Mouse (Mus musculus) testis, adult 10 weeks (tissue): ENCODE results near the gene Smc3. TPM values are rescaled to one million over a fixed set of nuclear protein-coding genes. Genes with fewer than 3 reads are reported as not detected.

ENCODE experiments used
- polyA plus RNA-seq: library from polyadenylated mRNA; stranded (reverse); fragments of 350-450 nt; fragmentation: Illumina TruSeq; extraction: RNeasy Lipid Tissue Mini Kit (QIAGEN cat#74804); gene quantifications from one replicate; pipeline ENCODE4 v1.2.3, GENCODE M21; 2014; ENCODE audit warnings: low read depth, low replicate concordance

Smc3 gene
- polyA plus RNA-seq: 110 TPM

DNA sequence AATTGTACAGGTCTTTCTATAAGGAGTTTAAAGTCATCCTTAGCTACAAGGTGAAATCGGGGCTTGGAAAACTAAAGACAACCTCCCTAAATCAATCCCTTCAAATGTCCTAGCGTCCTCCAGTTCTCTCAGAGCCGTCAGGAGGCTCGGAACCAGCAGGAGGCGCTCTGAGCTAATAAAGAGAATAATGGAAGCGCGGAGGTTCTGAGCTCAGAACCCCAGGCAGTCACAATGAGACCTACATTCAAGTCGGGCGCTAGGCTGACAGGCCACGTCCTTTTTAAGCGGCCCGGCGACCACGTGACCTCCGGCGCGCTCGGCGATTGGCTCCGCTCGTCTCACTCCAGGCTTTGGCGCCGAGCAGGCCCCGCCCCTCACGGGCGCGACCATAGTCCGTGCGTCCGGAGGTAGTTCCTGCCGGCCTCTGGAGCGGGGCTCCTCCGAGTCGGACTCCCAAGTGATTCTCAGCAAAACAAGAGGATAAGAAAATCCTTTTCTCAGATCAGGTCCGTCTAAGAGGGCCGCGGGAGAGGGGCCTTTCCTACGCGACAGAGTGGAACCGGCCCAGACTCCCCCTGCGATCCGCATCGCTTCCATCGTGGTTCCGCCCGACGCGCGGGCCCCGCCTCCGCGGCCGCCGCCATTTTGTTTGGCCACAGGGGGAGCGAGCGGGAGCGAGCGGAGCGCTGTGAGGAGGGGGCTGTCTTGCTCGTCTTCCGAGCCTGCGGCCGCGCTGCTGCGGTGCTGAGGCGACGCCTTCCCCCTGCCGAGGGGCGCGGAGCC is at the start of gene Smc3:
TSS of gene Smc3 (plus strand) at position 642 of the 783 bp plus-strand sequence.

GRCm38 (mm10) chr19:53588968-53589367 is 11.2 kb upstream of the Smc3 start, which contains the start of gene Nutf2-ps1:
TSS of gene Nutf2-ps1 (minus strand) at chr19:53589068.

DNA sequence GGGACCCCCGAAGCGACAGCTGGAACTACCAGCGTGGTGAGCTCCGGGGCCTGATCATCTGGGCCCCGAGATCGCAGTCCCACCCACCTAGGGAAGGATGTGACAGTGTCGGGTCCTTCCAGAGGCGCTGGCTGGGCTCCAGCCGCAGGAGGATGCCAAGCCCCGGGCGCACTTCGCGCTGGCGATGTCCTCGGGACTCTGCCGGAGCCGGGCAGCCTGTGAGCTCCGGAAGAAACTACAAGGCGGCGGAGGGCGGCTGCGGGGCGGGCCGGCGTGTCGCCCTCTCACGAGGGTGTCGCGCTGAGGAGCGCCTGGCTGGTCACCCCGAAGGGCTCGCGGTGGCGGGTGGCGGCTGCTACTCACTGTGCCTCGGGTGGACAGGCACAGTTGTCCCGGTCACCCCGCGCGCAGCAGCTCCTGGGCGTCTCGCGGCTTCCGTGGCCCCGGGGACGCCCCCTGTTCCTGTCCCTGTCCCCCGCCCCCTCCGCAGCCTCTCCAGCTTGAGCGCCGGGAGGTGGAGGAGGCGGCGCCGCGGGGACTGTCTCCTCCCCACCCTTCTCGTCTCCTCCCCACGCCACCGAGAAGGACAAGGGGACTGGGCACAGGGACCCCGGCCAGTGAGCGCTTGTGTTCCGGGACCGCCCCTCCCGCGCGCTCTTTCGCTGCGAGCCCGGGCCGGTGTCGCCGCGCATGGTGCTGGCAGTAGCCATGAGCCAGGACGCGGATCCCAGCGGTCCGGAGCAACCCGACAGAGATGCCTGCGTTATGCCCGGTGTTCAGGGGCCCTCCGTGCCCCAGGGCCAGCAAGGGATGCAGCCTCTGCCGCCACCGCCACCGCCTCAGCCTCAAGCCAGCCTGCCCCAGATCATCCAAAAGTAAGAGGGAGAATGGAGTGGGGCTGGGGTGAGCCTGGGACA is 76.8 kb downstream of the Smc3 start, which contains the start of gene Rbm20:
TSS of gene Rbm20 (plus strand) at position 589 of the 917 bp plus-strand sequence.

Other genes starting within 250 kb of the Smc3 start
- gene Gm10197, start 228.6 kb upstream of the Smc3 start, polyA plus RNA-seq: not detected
- gene Smndc1, start 209.8 kb upstream of the Smc3 start, polyA plus RNA-seq: 87.6 TPM
- gene Dusp5, start 71.3 kb upstream of the Smc3 start, polyA plus RNA-seq: 1.8 TPM
- 13.0 TPM for gene Nutf2-ps1, start 11.3 kb upstream of the Smc3 start, polyA plus RNA-seq
- 0.66 TPM for gene Rbm20, start 76.9 kb downstream of the Smc3 start, polyA plus RNA-seq